Mouse (Mus musculus) urinary bladder, postnatal 4 days (tissue): ENCODE measurements around the gene Rhof.
"Not testable (repeated sequence)": the region's sequence is repeated elsewhere in the genome, so short reads cannot be mapped to it uniquely, and the experiment has no call there.

Source experiments
- DNase-seq, 2 experiments: peaks; one replicate each; pipeline ENCODE4 v3.0.0; 2021 to 2022; ENCODE audit warnings: low spot score in 2 of 2

The Rhof gene

GRCm38 (mm10) chr5:123067395-123067995 lies 65.0 kb downstream of the Rhof start:
- DNase-seq: no peak

- no peak for DNase-seq
Observed at GRCm38 (mm10) chr5:123064207-123064606, 68.3 kb downstream of the Rhof start.

DNA sequence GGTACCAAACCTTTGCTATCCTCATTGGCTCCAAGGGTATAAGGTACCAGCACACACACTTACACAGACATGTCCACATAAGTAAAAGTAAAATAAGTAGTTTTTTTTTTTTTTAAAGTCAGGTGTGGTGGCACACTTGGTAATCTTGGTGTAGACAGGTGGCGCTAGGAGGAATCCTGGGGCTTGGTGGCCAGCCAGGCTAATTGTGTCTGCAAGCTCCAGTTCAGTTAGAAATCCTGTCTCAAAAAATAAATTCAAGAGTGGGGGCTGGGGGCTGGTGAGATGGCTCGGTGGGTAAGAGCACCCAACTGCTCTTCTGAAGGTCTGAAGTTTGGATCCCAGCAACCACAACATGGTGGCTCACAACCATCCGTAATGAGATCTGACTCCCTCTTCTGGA lies 69.4 kb downstream of the Rhof start:
- DNase-seq: no peak

DNA sequence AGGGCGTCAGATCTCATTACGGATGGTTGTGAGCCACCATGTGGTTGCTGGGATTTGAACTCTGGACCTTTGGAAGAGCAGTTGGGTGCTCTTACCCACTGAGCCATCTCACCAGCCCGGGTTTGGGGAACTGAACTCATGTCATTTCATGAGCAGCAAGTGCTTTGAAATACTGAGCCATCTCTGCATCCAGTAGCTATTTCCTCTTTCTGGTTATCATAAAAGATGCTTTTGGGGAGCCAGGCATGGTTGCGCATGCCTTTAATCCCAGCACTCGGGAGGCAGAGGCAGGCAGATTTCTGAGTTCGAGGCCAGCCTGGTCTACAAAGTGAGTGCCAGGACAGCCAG lies 71.1 kb downstream of the Rhof start:
- DNase-seq: not testable (repeated sequence)

GRCm38 (mm10) chr5:123060706-123061401 lies 71.6 kb downstream of the Rhof start:
- DNase-seq: no peak

DNA sequence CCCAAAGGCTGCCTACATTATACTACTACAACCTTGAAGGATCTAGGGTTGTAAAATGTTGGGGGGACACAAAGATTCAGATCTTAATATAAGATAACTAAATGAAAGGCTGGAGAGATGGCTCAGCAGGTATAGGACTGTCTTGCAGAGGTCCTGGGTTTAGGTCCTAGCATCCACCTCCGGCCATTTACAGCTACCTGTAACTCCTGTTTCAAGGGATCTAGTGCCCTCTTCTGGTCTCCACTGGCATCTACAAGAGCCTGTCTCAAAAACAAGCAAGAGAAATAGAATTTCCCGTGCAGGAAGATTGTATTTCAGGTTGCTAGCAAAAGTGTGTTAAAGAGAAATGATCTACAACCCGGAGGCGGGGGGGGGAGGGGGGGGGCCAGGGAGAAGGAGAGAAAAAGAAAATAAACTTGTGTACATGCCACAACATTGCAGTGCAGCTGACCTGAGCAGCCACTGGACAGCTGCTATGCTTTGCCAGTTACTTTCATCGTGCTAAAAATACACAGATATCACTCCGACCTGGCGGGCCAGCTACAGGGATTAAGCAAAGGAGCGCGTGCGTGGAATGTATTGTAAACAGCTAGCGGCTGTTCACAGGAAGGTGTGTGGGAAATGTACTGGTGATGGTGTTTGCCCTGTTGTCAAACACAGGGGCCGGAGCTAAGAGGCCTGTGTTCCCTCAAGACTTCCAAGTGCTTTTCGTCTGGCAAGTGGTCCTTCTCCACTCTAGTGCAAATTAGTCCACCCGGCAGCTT lies 72.6 kb downstream of the Rhof start:
- DNase-seq: no peak

- DNase-seq: no peak
Observed at GRCm38 (mm10) chr5:123058251-123059102, 74.0 kb downstream of the Rhof start.

GRCm38 (mm10) chr5:123057366-123058250 lies 74.9 kb downstream of the Rhof start:
- peak; percentile 98 to 99 for DNase-seq
